Mouse (Mus musculus) right cerebral cortex, postnatal 14 days (tissue): ENCODE data around the gene Cnih3.

Source experiments
- DNase-seq: peaks from one replicate; pipeline ENCODE4 v3.0.0; 2022

Gene Cnih3

DNA sequence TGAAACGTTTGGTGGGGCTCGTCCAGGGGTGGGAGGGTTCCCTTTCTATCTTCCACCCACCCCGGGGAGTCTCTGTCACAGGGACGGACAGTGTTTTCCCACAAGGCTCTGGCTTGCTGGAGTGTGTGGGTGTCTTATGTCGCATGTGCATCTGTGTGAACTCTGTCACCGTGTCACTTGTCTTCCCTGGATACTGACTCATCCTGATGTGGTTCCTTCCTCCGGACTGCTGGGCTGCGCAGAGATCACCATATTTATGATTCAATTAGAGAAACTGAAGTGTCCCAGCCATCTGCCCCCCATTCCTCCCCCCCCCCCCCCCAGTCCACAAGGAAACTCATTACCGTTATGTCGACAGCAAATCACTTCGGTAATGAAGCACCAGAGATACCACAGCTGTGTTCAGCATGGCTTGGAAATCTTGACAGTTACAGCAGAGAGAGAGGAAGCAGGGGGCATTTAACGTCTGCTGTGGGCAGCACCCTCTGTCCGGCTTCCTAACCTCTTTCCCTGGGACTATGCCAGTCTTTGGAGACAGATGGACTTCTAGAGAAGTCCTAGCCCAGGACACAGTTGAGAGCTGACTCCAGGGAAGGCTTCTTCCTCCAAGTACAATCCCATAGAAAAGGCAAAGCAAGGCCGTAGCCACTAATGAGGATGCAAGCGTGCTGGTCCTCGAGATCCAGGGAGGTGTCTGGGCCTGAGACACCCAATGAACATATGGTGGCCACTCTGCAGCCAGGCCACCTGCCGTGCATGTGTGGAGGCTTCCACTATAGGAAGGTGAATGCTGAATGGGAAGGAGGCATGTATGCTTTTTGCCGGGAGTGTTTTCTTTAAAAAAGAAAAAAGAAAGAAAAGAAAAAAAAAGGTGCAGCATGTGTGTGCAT is 55.9 kb downstream of the Cnih3 start:
- no peak for DNase-seq

DNA sequence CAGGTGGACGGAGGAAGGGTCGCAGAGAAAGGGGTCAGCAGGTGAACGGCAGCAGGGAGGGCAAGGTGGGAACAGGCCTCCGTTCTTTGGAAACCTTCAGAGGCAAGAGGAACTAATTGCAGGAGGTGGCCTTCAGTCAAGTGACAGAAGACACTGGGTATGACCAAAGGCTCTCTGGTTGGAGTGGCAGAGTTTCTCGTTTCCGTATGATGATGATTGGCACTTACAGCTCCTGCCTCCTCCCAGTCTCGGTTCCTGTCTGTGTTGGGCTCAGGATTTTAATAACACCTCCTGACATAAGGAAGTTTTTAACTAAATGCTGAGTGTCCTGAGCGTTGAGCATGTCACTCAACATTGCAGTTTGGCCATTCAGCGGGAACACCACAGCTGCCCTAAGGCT is 57.3 kb downstream of the Cnih3 start:
- DNase-seq: no peak

DNA sequence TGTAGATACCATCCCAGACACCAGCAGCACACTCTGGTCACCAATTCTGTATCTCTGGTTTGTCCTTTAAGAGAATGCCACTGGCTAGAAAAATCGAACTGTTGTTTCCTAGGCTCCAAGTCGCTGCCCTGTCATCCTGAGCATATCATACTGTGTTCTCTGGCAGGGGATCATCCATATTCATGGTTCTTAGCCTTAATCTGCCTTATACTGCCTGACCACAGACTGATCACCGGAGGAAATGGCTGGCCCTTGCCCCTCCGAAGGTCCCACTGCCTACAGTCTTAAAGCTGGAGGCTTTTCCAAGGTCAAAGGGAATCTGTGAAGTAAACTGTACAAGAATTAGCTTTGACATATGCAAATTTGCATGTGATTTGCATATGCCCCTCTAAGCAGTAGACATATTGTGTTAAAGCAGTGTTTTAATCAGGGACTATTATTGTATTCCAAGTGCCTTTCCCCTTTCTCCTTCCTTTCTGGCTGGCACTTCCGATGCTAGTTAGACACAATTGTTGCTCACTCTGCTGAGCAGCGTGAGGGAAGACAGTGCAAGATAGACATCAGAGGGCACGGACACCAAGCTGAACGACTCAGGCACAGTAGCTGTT is 58.3 kb downstream of the Cnih3 start:
- no peak for DNase-seq

DNA sequence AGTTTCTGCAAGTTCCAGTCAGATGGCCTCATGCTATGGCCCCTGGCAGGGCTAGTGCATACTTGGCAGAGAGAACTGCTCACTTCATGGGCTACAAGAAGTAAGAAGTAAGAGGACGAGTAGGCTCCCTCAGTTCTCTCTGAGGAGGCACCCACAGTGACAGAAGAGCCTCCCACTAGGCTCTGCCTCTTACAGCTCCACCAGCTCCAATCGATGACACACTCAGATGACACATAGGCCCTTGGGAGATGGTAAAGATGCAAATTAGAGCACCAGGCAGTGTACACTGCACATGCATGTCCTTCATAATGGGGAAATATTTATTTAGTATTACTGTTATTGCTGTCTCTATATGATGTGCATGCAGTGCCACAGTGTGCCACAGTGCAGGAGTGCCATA is 62.6 kb downstream of the Cnih3 start:
- no peak for DNase-seq

DNA sequence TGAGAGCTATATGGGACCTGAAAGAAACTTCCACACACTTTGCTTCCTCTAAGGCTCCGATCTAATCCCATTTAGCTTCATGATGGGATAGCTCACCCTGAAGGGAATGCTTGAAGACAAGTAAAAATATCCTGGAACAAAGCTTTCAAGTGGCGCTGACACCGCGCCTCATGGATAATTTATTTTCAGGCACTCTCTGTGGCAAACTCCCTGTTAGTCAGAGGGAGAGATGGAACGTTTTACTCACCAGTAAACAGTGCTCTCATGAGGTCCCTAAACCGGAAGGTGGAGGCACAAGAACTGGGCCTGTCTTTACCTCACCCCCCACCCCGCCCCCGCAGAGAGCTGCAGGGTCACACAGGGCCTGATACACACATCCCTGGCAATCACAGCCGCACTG is 64.4 kb downstream of the Cnih3 start:
- no peak for DNase-seq

DNA sequence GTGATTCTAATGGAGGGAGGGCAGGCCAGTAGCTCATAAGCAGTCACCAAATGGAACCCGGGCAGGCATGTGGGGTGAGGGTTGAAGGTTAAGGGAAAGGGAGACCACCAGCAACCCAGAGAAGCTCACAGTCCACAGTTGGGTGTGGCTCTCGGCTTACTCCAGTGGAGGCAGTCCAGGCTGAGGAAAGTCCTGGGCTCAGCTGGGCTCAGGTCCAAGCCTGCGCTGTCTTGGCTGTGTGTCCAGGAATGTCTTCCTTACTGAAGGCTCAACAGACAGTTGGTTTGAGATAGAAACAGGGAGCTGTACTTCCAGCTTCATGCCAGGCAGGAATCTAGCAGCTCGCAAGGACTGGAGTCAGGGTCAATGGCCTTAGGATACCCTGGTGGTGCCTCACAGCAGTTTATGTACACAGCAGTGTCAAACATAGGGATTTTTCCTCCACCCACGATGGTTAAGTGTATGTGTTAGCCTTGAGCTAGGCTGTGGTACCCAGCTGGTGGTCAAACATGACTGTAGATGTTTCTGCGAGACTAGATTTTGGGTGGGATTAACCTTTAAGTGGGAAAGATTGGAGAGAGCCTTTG is 65.6 kb downstream of the Cnih3 start:
- DNase-seq: no peak

DNA sequence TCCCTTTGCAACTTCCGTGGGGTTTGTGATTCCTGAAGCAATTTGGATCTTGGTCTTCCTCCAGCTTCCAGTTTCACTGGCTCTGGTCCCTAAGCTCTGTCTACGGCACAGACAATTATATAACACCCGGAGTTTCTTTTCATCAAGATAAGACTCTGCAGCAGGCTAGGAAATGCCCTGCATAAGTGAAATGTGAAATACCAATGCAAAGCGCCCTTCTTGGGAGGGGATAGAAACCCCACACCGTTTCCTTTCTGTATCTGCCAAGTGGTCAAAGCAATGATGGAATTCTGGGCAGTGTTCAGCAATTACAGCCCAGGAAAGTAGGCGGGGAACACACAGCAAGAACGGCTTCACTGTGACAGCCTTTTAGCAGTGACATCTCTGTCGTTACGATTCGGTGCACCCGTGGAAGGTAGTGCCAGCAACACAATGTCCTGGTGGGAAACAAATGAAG is 67.7 kb downstream of the Cnih3 start:
- DNase-seq: no peak

DNA sequence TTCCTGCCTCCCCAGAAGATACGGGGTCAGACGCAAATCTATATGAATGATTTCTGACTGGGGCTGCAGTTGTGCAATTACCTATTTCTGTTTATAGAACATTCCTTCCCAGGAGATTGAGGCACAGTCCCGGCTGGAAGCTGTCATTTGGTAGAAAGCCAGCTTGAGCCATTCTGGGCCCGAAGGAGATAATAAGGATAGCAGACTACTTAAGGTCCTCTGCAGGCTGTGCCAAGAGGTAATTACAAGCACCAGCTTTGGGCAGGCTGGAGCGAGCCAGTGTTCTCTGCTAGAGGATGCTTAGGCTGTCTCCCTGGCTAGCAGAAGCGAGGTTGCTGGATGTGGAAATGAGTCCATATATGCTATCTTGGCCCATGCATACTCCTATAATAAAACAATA is 70.4 kb downstream of the Cnih3 start:
- DNase-seq: no peak

DNA sequence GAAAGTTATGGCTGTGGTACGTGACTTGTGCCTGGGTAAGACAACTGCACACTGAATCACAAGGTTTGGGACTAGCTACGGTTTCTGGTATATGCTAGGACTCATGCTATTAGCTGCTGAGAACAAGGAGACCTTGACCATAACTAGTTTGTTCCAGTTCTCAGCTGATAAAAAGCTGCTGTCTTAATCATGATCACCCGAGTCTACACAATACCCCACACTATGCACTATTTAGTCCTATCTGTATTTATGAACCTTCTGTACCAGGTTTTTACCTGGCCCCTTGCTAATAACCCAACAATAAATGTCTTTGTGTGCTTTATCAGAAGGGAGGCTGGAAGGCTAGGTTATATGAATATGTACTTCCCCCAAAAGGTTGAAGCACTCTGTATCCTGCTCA is 72.5 kb downstream of the Cnih3 start:
- no peak for DNase-seq

DNA sequence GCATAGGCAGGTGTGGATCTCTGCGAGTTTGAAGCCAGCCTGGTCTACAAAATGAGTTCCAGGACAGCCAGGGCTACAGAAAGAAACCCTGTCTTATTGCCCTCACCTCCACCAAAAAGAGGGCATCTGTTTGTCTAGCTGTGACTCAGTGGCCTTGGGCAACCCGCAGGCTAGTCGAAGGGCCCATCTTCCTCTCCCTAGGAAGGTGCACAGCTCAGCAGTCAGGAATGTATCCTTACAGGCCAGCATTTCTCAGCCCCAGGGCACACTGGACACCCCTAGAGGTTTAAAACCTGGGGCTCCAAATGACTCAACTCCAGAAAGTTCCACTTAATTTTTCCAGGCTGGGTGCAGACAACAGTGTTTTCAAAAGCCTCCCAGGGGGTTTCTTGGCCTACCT is 73.0 kb downstream of the Cnih3 start:
- DNase-seq: no peak

DNA sequence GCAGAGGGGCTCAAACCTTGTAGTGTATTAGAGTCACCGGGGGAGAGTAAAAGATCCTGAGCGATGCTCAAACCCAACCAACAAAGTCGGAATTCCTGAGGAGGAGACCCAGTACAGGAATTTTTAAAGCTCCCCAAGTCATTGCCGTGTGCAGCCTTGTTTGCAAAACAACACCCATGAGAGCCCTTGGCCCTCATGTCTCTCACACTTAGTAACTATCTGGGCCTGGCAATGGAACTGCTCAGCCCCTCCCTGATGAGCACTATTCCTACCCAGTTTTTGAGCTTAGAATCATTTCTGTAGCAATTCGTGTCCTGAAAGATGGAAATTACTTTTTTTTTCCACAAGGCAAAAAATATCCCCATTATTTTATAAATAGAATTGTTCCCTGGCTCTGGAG is 74.0 kb downstream of the Cnih3 start:
- DNase-seq: no peak

DNA sequence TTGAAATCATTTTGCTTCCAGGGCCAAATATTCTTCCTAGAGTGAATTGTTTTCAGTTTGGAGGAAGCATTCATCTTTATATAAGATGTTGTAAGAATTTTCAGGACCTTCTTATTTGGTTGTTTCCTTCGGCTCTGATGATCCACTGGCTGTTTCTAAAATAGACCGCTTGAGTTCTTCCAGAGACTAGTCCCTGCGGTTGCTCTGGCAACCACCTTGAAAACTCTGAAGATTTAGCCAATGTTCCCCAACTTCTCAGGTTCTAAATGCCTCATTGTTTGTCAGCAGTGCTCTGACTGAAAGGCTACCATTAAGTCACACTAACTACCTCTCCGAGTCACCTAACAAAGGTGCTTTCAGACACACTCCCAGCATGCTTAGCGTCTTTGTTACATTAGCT is 80.8 kb downstream of the Cnih3 start:
- no peak for DNase-seq

DNA sequence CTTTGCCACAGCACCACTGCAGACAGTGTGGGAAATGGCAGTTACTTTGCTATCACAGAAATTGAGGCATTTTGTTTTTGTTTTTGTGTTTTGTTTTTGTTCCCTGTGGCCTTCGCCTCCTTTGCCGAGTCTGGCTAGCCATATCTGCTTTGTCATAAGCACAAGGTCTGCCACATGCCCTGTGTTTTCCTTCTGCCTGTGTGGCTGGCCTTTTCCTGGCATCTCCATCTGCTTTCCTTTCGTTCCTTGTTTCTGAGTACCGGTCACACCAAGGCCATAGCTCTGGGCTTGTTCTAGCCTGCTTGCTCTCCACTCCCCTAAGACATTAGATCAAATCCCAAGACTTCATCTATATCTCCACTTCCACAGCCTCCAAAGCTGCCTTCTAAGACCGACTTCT is 83.0 kb downstream of the Cnih3 start:
- DNase-seq: no peak

DNA sequence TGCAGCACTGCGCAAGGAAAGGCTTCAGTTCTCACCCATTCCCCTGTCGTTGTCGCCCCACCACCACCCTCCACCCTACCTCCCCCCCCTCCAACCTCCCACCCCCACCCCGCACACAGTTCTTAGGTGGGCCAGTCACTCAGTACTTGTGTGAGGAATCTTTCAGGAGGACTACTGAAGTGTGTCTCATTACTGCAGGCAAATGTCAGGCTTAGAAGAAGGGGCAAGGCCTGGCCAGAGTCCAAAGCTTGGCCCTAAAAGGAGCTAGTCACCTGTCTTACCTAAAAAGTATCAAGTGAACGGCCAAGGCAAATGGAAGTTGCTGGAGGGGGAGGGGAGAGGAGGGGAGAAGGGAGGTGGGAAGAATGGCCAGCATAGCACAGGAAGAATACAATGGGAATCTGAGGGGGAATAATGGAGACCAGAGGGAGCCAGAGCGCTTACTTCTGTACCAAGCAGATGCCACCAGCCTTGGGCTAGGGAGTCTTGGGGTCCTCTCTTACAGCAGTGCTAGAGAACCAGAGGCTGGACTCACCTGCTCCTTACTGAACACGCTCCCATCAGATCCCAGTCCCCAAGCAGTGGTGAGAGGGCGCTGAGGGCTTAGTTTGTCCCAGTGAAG is 88.7 kb downstream of the Cnih3 start:
- DNase-seq: no peak

DNA sequence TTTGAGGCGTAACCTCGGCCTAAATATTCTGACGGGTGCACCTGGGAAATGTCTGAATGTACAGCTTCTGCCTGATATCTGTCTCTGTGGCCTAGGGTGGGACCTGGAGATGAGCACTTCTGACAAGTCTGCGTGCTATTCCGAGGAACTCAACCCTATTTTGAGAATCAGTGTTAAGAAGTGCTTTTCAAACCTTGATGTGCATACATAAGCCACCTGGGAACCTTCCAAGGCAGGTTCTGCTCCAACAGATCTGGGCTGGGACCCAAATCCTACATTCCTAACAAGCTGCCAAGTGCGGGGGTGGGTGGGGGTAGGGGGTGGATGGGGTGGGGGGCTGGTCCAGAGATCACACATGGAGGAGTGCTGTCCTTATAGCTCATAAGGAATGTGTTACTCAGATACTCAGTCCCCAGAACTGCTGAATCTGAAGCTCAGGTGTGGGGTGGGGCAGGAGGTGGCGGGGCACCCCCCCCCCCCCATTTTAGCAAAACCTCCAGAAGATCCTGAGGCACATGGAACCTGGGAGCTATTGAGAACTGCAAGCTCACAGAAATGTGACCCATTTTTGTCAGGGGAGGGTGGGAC is 89.3 kb downstream of the Cnih3 start:
- no peak for DNase-seq

DNA sequence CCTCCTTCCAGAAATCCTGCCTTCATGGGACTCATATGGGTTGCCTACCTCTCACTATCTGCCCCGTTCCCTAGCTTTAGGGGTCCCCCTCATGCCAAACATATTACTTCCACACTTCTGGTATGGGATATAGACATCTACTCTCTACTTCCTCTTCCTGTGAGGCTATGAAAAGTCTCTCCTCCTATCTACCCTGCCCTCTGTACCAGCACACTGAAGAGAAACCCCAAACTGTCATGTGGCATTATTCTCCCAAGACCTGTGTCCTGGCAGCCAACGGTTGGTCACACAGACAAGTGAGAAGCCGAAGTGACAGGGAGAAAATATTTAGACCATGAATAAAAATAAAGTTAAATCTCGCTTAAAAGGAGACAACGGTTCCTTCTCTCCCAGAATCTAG is 92.6 kb downstream of the Cnih3 start:
- DNase-seq: no peak

DNA sequence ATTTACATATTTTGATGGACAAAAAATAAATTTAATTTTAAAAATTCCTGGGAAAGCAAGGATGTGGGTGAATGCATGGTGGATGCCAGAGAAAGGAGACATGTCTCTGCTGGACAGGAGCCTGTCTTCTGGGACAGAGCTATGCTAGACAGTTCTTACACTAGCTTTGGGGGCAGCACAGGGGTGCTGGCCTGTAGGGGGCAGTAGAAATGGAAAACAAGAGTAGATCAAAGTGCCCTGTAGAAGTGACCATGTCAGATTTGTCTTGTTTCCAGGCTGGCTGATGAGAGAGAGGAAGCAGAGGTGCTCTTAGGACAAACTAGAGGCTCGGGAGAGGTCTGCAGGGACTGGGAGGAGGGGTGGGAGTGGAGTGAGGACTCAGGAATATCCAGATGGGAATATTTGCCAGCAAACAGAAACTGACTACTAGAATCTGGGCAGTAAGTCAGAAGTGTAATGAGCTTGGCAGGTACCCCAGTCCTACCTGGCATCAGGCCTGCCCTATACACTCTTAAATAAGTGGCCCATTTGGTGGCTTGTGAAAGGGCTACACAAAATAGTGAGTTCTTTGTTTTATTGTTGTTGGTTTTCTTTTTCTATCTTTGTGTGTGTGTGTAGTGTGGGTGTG is 93.3 kb downstream of the Cnih3 start:
- no peak for DNase-seq

DNA sequence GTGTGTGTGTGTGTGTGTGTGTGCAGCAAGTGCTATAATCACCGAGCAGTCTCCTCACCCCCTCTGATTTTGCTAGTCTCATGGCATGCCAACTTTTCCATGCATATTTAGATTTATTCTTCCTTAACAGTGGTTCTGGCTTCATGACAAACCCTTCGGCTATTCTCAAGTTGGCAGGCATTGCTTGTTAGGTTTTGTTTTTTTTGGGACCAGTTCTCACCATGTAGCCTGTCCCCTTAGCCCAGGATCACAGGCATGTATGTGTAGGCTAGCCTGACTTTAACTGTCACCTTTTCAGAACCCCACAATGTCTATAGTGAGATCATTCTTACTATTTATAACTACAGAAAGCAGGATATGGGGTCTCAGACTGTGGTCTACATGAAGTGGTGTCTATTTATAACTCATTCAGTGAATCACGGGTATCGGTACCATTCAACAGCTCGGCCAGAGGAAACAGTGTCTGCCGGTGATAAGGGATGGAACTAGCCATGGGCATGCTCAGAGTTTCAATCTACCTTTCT is 94.2 kb downstream of the Cnih3 start:
- no peak for DNase-seq

DNA sequence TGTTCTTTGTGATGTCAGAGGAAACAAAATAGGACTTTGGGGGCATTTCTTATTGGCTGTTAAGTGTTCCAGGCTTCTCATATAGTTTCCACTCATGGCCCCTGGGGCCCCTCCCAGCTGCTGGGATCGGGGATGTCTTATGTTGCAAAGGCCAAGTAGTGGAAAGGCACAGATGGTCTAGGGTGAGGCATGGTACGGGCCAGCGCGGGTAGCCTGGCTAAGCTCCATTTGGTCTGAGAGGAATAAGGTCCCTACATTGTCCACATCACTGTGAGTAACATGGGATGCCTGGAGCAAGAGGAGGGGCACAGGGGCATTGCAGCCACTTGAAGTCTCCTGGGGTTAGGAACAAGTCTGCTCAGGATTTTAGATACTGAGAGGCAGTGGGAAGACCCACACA is 95.1 kb downstream of the Cnih3 start:
- no peak for DNase-seq

DNA sequence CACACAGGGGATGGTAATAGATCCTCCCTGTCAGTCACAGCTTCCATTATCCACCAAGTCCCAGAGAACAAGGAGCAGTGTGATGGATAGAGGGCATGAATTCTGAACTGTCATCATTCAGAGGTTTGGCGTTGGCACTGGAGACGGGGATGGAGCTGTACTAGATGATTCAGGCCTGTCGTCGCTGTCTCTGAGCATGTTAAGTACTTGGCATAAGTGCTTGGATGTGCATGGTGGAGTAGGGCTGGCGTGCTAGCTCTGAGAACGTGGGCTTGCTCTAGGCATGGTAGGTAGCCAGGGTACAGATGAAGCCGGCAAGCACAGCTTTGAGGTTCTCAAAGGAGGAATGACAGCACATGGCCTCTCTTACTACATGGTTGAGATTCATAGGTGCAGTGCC is 95.6 kb downstream of the Cnih3 start:
- no peak for DNase-seq

DNA sequence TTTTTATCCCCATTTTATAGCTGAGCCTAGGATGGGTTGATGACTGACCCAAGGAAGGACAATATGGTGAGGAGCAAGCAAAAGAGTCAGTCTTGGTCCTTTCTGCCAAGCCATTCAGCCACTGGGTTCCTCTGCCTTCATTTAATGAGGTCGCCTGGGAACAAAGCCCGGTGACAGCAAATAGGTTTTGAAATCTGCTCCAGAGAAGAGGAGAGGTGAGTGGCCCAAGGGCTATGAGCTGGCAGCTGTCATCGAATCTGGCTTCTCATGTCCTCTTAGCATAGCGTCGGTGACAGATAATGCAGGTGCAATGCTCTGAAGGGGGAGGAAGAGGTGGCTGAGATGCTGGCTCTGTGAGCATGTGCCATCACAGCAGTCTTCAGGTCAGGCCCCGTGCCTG is 100.7 kb downstream of the Cnih3 start:
- no peak for DNase-seq

DNA sequence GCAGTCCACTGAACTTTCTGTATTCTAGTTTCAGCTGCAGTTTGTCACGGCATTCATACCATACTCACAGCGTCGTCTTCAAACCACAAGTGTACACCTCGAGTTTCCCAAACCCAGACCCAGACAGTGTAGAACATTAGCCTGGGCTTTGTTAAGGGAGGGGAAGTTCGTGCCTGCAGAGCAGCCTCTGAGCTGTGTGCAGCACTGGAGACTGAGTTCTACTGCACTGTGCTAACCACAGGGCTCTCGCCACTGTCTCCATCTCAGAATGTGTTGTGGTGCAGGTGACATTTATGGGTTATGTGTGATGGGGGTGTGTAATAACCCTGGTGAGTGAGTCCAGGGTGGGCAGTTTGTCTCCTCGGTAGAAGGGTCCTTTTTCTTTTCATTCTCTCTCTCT is 104.5 kb downstream of the Cnih3 start:
- DNase-seq: no peak
